Mouse (Mus musculus) midbrain, embryonic 14.5 days (tissue): Measurements from ENCODE around the gene Naa25. TPM values are rescaled to one million over a fixed set of nuclear protein-coding genes. Genes with fewer than 3 reads are reported as not detected.

Experiments
- ATAC-seq: fragments of 200-750 bp; cut with Nextera tagmentation; 2 replicates; pipeline ENCODE4 v1.8.0; 2017; ENCODE audit warnings: moderate number of reproducible peaks, moderate library complexity; ENCODE audit not compliant: low FRiP score, low TSS enrichment
- DNase-seq: peaks from one replicate; pipeline ENCODE4 v3.0.0-alpha.2; 2015
- H3K27ac ChIP-seq: fragments of 300-500 bp; sonication (generic); replicated peaks from 2 replicates; pipeline ENCODE4 v1.5.1; 2014; ENCODE audit warnings: mild to moderate bottlenecking, low read depth, low read length, moderate library complexity
- H3K27me3 ChIP-seq: fragments of 300-500 bp; sonication (generic); 2 replicates; pipeline ENCODE4 v1.6.1; 2014; ENCODE audit warnings: low read length, control low read depth, mixed read lengths; ENCODE audit not compliant: control insufficient read depth, insufficient read depth
- H3K36me3 ChIP-seq: fragments of 300-500 bp; sonication (generic); 2 replicates; pipeline ENCODE4 v1.6.1; 2014; ENCODE audit warnings: low read length, control low read depth; ENCODE audit not compliant: control insufficient read depth, insufficient read depth
- H3K4me1 ChIP-seq: fragments of 300-500 bp; sonication (generic); 2 replicates; pipeline ENCODE4 v1.6.1; 2014; ENCODE audit warnings: mild to moderate bottlenecking, antibody characterized with exemption, low read length, control low read depth; ENCODE audit not compliant: control insufficient read depth, insufficient read depth
- H3K4me2 ChIP-seq: fragments of 300-500 bp; sonication (generic); 2 replicates; pipeline ENCODE4 v1.6.1; 2014; ENCODE audit warnings: mild to moderate bottlenecking, low read length, moderate library complexity
- H3K4me3 ChIP-seq: fragments of 300-500 bp; sonication (generic); replicated peaks from 2 replicates; pipeline ENCODE4 v1.5.1; 2014; ENCODE audit warnings: low read depth, low read length
- H3K9ac ChIP-seq: fragments of 300-500 bp; sonication (generic); replicated peaks from 2 replicates; pipeline ENCODE4 v1.6.1; 2014; ENCODE audit warnings: mild to moderate bottlenecking, low read length, moderate library complexity
- H3K9me3 ChIP-seq: fragments of 300-500 bp; sonication (generic); 2 replicates; pipeline ENCODE4 v1.6.1; 2016; ENCODE audit warnings: low read length, control low read depth, mixed read lengths; ENCODE audit not compliant: control insufficient read depth
- WGBS: fragments of 180-500 bp; shearing (Covaris S2); extraction: QIAGEN DNeasy Blood & Tissue Kit; methylation state at CpG from one replicate; pipeline ENCODE4 v1.1.7; 2014; 5-methylcytosine and 5-hydroxymethylcytosine counted together
- polyA plus RNA-seq: library from polyadenylated mRNA; unstranded; fragments of >200 nt; fragmentation: Nextera tagmentation; extraction: Ambion mirVana; gene quantifications from 2 replicates; pipeline ENCODE4 v1.2.1, GENCODE M21; 2014

Gene Naa25
- polyA plus RNA-seq, 1 experiment from 2014 or later: 60.7 TPM

- no peaks in the 10 kb centered on the region for H3K27me3 ChIP-seq
- no peak overlapping the region for H3K9ac ChIP-seq
- H3K27ac ChIP-seq: no peak overlapping the region
- no peak for DNase-seq
- ATAC-seq: no peak
- peaks cover 15% of the 10 kb centered on the region for H3K4me1 ChIP-seq
- no peaks in the 10 kb centered on the region for H3K36me3 ChIP-seq
- H3K4me2 ChIP-seq: no peak overlapping the region
- no peaks in the 10 kb centered on the region for H3K9me3 ChIP-seq
- WGBS: 76% methylated on average over 4 of the region's 4 CpGs
- H3K4me3 ChIP-seq: no peak overlapping the region
Observed at GRCm38 (mm10) chr5:121387126-121387525, 10.6 kb upstream of the Naa25 start.

- Histone ChIP-seq H3K4me2 (no peak overlapping the region), H3K9me3 (no peaks in the 10 kb centered on the region), H3K27ac (no peak overlapping the region), H3K36me3 (no peaks in the 10 kb centered on the region), H3K4me3 (no peak overlapping the region), H3K4me1 (peaks cover 7% of the 10 kb centered on the region), H3K9ac (no peak overlapping the region; the same call in 1 of the 2 replicates), H3K27me3 (no peaks in the 10 kb centered on the region)
- no peak for DNase-seq
- no peak for ATAC-seq
- 41% methylated on average over 7 of the region's 7 CpGs for WGBS
Observed at GRCm38 (mm10) chr5:121389106-121389505, 8.6 kb upstream of the Naa25 start.

DNA sequence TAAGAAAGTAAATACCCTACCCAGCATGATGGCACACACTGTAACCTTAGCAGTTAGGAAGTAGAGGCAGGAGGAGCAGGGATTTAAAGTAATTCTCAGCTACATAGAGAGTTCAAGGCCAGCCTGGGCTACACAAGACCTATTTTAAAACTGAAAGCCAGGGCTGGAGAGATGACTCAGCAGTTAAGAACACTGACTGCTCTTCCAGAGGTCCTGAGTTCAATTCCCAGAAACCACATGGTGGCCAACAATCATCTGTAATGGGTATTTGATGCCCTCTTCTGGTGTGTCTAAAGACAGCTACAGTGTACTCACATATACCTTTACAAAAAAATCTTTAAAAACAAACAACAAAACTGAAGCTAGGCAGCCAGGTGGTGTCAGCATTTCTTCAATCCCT lies 8.0 kb upstream of the Naa25 start:
- H3K27me3 ChIP-seq: no peaks in the 10 kb centered on the region
- H3K4me3 ChIP-seq: no peak overlapping the region
- no peaks in the 10 kb centered on the region for H3K36me3 ChIP-seq
- H3K4me1 ChIP-seq: 0 out of 2 replicates have a peak, but pooled peaks cover 2% of the 10 kb centered on the region
- no peak overlapping the region for H3K27ac ChIP-seq
- H3K9ac ChIP-seq: no peak overlapping the region
- no peak for ATAC-seq
- H3K9me3 ChIP-seq: no peaks in the 10 kb centered on the region
- DNase-seq: no peak
- no peak overlapping the region for H3K4me2 ChIP-seq

DNA sequence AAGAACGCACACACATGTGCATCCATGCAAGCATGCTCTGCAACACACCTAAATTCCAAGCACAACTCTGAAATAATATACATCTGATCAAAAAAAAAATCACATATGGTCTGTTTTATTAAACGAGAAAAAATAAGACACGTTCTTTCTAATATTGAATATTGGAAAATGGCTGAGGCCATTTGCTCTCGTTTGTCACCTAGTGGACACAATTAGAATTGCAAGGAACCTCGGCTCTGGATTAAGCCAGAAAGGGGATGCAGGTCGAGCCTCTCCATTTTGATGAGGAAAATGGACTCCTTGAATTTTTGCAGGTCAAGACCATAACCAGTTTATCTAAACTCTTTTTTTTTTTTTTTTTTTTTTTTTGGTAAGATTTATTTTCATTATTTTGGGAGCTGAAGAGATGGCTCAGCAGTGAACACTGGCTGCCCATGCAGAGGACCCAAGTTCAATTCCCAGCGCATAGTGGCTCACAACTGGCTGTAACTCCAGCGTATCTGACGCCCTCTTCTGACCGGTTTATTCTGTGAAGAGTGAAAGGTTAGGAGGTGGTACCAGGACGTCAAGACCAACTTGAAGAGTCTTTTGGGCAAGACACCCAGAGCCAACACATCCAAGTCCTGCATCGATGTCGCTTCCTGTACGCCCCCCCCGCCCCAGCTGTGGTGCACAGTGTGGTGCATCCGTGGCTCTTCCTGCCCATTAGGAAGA lies 4.9 kb upstream of the Naa25 start:
- no peaks in the 10 kb centered on the region for H3K27me3 ChIP-seq
- H3K27ac ChIP-seq: no peak overlapping the region
- WGBS: 58% methylated on average over 16 of the region's 16 CpGs
- DNase-seq (peak; percentile 85), ATAC-seq (no peak)
- H3K36me3 ChIP-seq: no peaks in the 10 kb centered on the region
- H3K4me2 ChIP-seq: no peak overlapping the region
- H3K4me3 ChIP-seq: no peak overlapping the region
- no peak overlapping the region for H3K9ac ChIP-seq
- H3K4me1 ChIP-seq: 0 out of 2 replicates have a peak, but pooled peaks cover 2% of the 10 kb centered on the region
- no peaks in the 10 kb centered on the region for H3K9me3 ChIP-seq

DNA sequence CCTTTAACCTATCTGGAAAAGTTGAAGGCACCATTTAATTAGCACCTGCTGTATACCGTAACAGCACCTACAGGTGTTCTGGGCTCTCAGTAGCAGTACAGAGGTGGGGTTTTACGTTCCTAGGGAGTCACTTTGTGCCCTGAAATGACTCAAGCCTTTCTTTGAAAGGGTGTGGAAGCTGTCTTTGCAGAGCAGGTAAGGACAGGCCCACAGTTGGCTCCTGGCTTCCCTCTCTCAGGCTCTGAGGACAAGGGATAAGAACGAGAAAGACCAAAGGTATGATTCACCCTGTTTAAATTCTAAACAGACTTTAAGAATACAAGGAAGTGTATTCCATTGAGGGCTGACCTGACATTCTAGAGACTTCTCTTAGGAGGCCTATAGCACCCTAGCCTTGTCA lies 4.3 kb upstream of the Naa25 start:
- 78% methylated on average over 3 of the region's 3 CpGs for WGBS
- Histone ChIP-seq H3K4me2 (no peak overlapping the region), H3K27ac (no peak overlapping the region), H3K36me3 (no peaks in the 10 kb centered on the region), H3K27me3 (no peaks in the 10 kb centered on the region), H3K9ac (no peak overlapping the region), H3K4me3 (no peak overlapping the region), H3K4me1 (0 out of 2 replicates have a peak, but pooled peaks cover 2% of the 10 kb centered on the region), H3K9me3 (no peaks in the 10 kb centered on the region)
- no peak for ATAC-seq
- DNase-seq: no peak

DNA sequence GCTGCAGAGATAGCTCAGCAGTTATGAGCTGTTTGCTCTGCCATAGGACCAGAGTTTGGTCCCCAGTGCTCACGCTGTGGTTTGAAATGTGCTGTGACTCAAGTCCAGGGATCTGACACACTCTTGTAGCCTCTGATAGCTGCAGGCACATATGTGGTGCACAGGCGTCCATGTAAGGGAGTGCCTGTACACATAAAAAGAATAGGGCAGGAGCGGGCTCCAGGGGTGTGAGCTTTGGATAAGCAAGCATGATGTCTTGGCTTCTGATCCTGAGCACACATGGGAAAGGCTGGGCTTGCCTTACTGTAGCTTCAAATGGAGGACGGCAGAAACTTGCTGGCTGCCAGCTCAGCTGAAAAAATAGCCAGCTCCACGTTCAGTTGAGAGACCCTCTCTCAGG lies 2.1 kb upstream of the Naa25 start:
- peaks cover 3% of the 10 kb centered on the region; the same call in 1 of the 2 replicates for H3K36me3 ChIP-seq
- no peak for DNase-seq
- 84% methylated on average over 5 of the region's 5 CpGs for WGBS
- H3K27ac ChIP-seq: no peak overlapping the region
- ATAC-seq: no peak
- H3K4me1 ChIP-seq: peaks cover 8% of the 10 kb centered on the region
- H3K4me3 ChIP-seq: no peak overlapping the region
- H3K4me2 ChIP-seq: no peak overlapping the region
- no peak overlapping the region for H3K9ac ChIP-seq
- H3K27me3 ChIP-seq: no peaks in the 10 kb centered on the region
- H3K9me3 ChIP-seq: no peaks in the 10 kb centered on the region

DNA sequence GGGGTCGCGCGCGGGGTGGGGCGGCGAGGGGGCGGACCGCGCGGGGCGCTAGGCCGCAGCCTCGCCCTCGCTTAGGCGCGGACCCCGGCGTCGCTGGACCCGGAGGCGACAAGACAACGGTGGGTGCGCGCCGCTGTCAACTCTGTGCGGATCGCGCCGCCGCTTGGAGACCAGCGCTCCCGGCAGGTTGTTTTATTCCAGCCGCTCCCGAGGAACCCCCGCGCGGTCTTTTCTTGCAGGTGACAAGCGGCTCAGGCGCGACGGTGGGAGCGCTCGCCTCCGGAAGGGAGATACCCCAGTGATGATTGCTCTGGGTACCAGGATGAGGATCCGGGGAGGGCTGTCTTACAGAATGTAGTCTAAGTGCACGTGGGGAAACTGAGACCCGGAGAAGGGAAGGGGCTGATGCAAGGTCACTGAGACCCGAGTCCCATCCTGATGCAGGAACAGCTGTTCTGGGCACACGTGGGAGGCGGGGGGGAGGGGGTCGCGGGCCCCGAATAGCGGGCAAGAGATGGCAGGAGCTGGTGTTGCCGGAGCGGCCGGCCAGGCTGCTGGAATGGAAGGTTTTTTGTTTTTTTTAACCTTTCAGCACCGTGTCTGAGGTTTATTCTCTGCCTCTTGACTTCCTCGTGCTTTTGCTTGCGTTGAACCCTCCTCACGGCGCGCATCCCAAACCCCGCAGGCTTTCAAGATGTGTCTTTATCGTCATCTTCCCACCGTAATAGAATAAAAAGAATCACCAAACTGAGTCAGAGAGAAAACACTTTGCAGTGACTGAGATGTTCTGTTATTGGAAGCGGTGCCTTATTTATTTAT lies 619 bp downstream of the Naa25 start:
- Histone ChIP-seq H3K4me1 (peaks cover 8% of the 10 kb centered on the region), H3K27ac (peak overlapping the region; percentile 52), H3K4me2 (peak overlapping the region; percentile 90), H3K9ac (peak overlapping the region; percentile 78), H3K27me3 (no peaks in the 10 kb centered on the region), H3K36me3 (peaks cover 12% of the 10 kb centered on the region; the same call in 1 of the 2 replicates), H3K4me3 (peak overlapping the region; percentile 96), H3K9me3 (no peaks in the 10 kb centered on the region)
- ATAC-seq (peak; percentile 81), DNase-seq (peak; percentile 56)
- WGBS: under 1% methylated on average over 66 of the region's 67 CpGs

GRCm38 (mm10) chr5:121398965-121399462 lies 1.3 kb downstream of the Naa25 start:
- no peak for ATAC-seq

More at GRCm38 (mm10) chr5:121398965-121399462, 1.3 kb downstream of the Naa25 start:
- peak overlapping the region; percentile 96 for H3K4me3 ChIP-seq
- WGBS: 68% methylated on average over 9 of the region's 9 CpGs
- H3K27ac ChIP-seq: no peak overlapping the region
- H3K4me2 ChIP-seq: peak overlapping the region; percentile 90
- DNase-seq: no peak
- peaks cover 8% of the 10 kb centered on the region for H3K4me1 ChIP-seq
- no peaks in the 10 kb centered on the region for H3K27me3 ChIP-seq
- peak overlapping the region; percentile 78 for H3K9ac ChIP-seq
- H3K36me3 ChIP-seq: peaks cover 12% of the 10 kb centered on the region; the same call in 1 of the 2 replicates
- H3K9me3 ChIP-seq: no peaks in the 10 kb centered on the region
